Mouse (Mus musculus): ENCODE measurements around the gene Caprin2. TPM values are rescaled to one million over a fixed set of nuclear protein-coding genes. Genes with fewer than 3 reads are reported as not detected.

Gene Caprin2
- total RNA-seq, 2 experiments from 2014 or later, result 14.3 to 17.3 TPM

GRCm38 (mm10) chr6:148838460-148838859 lies 57.6 kb downstream of the Caprin2 start:
- no peak for DNase-seq

DNA sequence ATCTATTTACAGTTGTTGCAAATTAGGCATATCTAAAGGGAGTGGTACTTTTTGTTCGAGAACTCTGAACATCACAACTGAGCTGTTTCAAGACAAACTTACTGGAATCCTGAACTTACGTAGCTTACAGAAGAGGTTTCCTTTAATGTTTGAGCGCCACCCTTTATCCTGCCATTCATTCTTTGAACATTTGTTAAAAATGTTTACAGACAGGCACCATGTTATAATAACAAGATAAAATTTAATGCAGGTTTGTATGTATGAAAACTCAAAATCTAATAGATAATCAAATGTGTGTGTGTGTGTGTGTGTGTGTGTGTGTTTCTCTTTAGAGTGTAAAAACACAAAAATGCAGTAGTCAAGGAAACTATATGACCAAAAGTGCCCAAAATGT lies 64.3 kb downstream of the Caprin2 start:
- DNase-seq, result no peak

GRCm38 (mm10) chr6:148830748-148831727 lies 65.0 kb downstream of the Caprin2 start, which contains the start of gene Ipo8:
TSS of gene Ipo8 (minus strand) at chr6:148831467.
- peak; percentile 74 for DNase-seq

GRCm38 (mm10) chr6:148830355-148830747 lies 65.7 kb downstream of the Caprin2 start:
- no peak for DNase-seq

GRCm38 (mm10) chr6:148826119-148826518 lies 69.9 kb downstream of the Caprin2 start:
- DNase-seq, result no peak

GRCm38 (mm10) chr6:148818624-148819343 lies 77.3 kb downstream of the Caprin2 start:
- no peak for DNase-seq

GRCm38 (mm10) chr6:148816751-148817150 lies 79.3 kb downstream of the Caprin2 start:
- no peak for DNase-seq

- DNase-seq, result no peak
Observed at GRCm38 (mm10) chr6:148811117-148811516, 84.9 kb downstream of the Caprin2 start.

DNA sequence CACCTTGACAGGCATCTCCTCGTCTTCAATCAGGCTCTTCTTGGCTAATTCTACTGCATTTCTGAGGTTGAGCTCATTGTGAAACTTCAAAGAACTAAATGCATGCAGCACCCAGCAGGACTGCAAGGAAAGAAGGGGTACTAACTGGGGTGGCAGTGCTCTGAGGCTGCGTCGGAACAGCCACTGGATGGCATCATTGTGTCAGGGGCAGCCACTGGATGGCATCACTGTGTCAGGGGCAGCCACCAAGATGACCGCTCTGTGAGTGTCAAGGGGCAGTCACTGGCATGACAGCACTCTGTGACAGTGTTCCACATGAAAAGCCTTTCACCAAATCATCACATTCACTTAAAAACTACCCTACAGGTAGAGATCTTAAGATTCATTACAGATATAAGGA lies 96.3 kb downstream of the Caprin2 start:
- DNase-seq, result no peak

DNA sequence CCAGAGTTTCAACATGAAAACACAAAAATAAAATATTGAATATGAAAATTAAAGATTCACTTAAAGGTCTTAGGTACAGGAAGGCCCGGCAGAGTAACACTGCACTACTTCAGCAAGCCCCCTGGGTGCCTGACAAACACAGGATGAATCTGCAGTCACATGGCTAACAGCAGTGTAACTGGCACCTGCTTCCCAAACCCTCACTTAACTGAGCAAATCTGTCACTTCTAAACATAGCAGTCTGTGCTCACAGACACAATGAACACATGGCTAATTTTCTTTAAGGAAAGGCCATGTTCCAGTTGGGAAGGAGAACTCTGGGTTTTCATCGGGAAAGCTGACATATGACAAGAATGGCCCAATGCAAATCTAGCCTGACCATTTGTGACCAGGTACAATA lies 100.9 kb downstream of the Caprin2 start:
- no peak for DNase-seq

Other genes with a start within 250 kb of the Caprin2 start
- 10 to 100 TPM; 25.0 to 28.0 TPM for gene Ipo8, start 64.8 kb downstream of the Caprin2 start, total RNA-seq (2021)
- 1 to 10 TPM; 4.0 to 6.4 TPM for gene Sinhcaf, start 50.2 kb upstream of the Caprin2 start, total RNA-seq (2021)
- 10 to 100 TPM; 10.5 TPM for gene Dennd5b, start 205.4 kb upstream of the Caprin2 start, total RNA-seq (2021)
- not detected for gene Gm10203, start 233.9 kb upstream of the Caprin2 start, total RNA-seq (2021)
- 10 to 100 TPM in 1 of 2 experiments, 1 to 10 TPM in 1; 7.5 to 13.5 TPM for gene Etfbkmt, start 243.6 kb upstream of the Caprin2 start, total RNA-seq (2021)

Data from gastrocnemius, postnatal 10 days (tissue).